Mouse (Mus musculus): ENCODE measurements around the gene Neu1.
A peak's percentile ranks its signal among the peaks of the same experiment; 100 is the strongest.
"Not testable (repeated sequence)": the region's sequence is repeated elsewhere in the genome, so short reads cannot be mapped to it uniquely, and the experiment has no call there.

The Neu1 gene

DNA sequence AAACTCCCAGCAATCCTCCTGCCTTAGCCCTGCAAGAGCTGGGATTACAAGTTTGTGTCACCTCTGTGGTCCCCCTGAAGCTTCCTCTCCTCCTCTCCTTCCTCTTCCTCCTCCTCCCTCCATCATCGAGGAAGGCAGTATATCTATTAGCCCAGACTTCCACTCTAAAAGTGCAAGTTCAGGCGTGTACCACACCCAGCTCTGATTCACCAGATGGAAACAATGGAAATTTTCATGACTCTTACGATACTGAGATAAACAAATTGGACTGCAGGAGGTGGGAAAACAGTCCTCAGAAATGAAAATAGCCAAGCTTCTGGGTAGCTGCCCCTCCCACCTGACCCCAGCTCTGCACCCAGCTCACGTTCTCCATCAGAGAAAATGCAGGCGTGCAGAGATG lies 34.6 kb downstream of the Neu1 start:
- no peak for DNase-seq (ENCODE audit: low spot score)

DNA sequence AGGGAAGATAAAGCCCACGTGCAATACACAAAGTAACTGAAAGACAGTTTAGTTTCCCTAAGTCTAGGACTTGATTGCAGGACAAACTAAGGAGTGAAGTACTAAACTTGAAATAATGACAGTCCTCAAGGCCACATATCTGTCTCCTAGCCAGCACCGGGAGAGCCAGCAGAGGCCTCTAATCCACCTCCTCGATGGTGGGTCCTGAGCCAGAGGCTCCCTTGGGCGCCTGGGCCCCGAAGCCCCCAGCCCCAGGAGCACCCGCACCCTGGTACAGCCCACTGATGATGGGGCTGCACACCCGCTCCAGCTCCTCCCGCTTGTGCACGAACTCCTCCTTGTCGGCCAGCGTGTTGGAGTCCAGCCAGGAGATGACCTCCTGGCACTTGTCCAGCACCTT lies 38.8 kb downstream of the Neu1 start, which contains the start of gene Gm20481:
TSS of gene Gm20481 (plus strand) at position 91 of the 400 bp plus-strand sequence.
- not testable (repeated sequence) for DNase-seq (ENCODE audit: low spot score)

DNA sequence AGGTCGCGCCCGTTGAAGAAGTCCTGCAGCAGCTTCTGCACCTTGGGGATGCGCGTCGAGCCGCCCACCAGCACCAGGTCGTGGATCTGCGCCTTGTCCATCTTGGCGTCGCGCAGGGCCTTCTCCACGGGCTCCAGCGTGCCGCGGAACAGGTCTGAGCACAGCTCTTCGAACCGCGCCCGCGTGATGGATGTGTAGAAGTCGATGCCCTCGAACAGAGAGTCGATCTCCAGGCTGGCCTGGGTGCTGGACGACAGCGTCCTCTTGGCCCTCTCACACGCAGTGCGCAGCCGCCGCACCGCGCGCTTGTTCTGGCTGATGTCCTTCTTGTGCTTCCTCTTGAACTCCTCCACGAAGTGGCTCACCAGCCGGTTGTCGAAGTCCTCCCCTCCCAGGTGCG lies 39.8 kb downstream of the Neu1 start:
- not testable (repeated sequence) for DNase-seq (ENCODE audit: low spot score)

GRCm38 (mm10) chr17:34971694-34972068 lies 40.6 kb downstream of the Neu1 start:
- DNase-seq (ENCODE audit: low spot score) = not testable (repeated sequence)

- not testable (repeated sequence) for DNase-seq (ENCODE audit: low spot score)
These were observed 41.2 kb downstream of the Neu1 start, which contains the start of the genes Hspa1a and Hspa1l for GRCm38 (mm10) chr17:34972069-34972749. Gene Hspa1a (minus strand): TSS chr17:34972156. Gene Hspa1l (plus strand): TSS chr17:34972703.

GRCm38 (mm10) chr17:34975581-34976492 lies 44.8 kb downstream of the Neu1 start:
- no peak for DNase-seq (ENCODE audit: low spot score)

- DNase-seq (ENCODE audit: low spot score) = no peak
These were observed 45.9 kb downstream of the Neu1 start for GRCm38 (mm10) chr17:34977000-34977399.

DNA sequence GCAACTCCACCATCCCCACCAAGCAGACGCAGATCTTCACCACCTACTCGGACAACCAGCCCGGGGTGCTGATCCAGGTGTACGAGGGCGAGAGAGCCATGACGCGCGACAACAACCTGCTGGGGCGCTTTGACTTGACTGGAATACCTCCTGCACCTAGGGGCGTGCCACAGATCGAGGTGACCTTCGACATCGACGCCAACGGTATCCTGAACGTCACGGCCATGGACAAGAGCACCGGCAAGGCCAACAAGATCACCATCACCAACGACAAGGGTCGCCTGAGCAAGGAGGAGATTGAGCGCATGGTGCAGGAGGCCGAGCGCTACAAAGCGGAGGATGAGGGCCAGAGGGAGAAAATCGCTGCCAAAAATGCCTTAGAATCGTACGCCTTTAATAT lies 47.2 kb downstream of the Neu1 start:
- no peak for DNase-seq (ENCODE audit: low spot score)

GRCm38 (mm10) chr17:34979631-34980030 lies 48.6 kb downstream of the Neu1 start:
- DNase-seq (ENCODE audit: low spot score) = no peak

- no peak for DNase-seq (ENCODE audit: low spot score)
These were observed 49.6 kb downstream of the Neu1 start for GRCm38 (mm10) chr17:34980655-34981054.

DNA sequence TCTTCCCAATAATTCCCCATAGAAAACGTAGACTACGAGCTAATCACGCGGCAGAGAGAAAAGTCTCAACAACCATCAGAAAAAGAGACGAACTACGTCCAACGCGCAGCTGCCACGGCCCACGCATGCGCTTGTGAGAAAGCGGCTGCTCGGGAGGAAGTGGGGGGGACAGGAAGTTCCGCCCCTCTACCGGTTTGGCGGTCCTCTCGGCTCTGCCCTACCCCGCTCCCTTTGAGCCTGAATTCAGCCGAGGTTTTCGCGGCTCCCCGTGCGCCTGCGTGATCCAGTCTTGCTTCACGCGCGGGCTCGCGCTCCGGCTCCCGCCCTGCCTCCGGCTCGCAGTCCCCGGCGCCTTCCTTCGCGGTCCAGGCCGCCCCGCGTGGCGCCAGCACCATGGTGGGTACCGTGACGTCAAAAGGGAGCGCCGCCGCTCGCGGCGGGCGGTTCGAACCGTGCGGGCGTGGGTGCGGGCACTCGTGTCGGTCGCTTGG lies 50.7 kb downstream of the Neu1 start, which contains the start of gene Lsm2:
TSS of gene Lsm2 (plus strand) at position 173 of the 491 bp plus-strand sequence.
- peak; percentile 63 for DNase-seq (ENCODE audit: low spot score)

DNA sequence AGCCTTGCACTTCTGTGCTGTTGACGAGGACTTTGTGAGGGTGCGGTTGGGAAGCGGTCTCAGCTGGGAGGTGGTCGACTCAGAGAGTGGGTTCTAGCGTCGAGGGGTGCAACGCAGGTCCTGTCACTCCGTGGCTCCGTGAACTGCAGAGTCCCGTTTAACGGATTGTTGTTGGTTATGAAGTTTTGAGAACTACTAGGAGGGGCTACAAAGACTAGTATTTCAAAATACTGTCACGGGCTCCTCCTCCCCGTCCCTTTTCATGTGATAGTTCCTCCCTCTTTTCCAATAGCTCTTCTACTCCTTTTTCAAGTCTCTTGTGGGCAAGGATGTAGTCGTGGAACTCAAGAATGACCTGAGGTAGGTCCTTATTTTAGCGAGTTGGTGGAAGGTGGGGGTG lies 51.3 kb downstream of the Neu1 start:
- DNase-seq (ENCODE audit: low spot score) = no peak

DNA sequence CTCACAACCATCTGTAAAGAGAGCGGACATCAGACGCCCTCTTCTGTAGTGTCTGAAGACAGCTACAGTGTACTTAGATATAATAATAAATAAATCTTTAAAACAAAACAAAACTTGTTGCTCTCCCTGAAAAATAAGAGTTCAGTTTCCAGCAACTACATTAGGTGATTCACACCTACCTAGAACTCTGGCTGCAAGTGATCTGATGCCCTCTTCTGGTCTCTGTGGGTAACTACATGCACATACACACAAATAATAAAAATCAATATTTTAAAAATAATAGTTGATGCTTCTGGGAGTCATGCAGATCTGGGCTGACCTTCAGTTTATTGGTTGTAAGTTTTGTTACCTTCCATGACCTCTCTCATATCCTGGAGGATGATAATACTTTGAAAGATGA lies 53.2 kb downstream of the Neu1 start:
- no peak for DNase-seq (ENCODE audit: low spot score)
